Mouse (Mus musculus): Measurements from ENCODE around the gene Mapkapk3. TPM values are rescaled to one million over a fixed set of nuclear protein-coding genes. Genes with fewer than 3 reads are reported as not detected.

Gene Mapkapk3
- total RNA-seq, 2 experiments from 2014 or later, result 2.2 to 2.3 TPM

- H3K27ac ChIP-seq, result no peak overlapping the region
- DNase-seq (ENCODE audit: low spot score in 2 of 2), result no peak
- H3K4me3 ChIP-seq, result no peak overlapping the region
- TF ChIP-seq CTCF (conservative IDR thresholded peaks at IDR 0.05), result no peak
Observed at GRCm38 (mm10) chr9:107305012-107305411, 15.3 kb upstream of the Mapkapk3 start.

- no peak for TF ChIP-seq CTCF (conservative IDR thresholded peaks at IDR 0.05)
Observed at GRCm38 (mm10) chr9:107304383-107304782, 14.7 kb upstream of the Mapkapk3 start.

GRCm38 (mm10) chr9:107303900-107304299 is 14.2 kb upstream of the Mapkapk3 start:
- Histone ChIP-seq H3K4me3 (no peak overlapping the region), H3K27ac (no peak overlapping the region)
- DNase-seq (ENCODE audit: low spot score in 2 of 2), result no peak
- TF ChIP-seq CTCF (conservative IDR thresholded peaks at IDR 0.05), result no peak

More at GRCm38 (mm10) chr9:107304383-107304782, 14.7 kb upstream of the Mapkapk3 start:
- no peak overlapping the region for H3K4me3 ChIP-seq
- H3K27ac ChIP-seq, result no peak overlapping the region
- no peak for DNase-seq (ENCODE audit: low spot score in 2 of 2)

- no peak for DNase-seq (ENCODE audit: low spot score in 2 of 2)
- TF ChIP-seq CTCF (conservative IDR thresholded peaks at IDR 0.05), result no peak
Observed at GRCm38 (mm10) chr9:107303121-107303820, 13.6 kb upstream of the Mapkapk3 start.

GRCm38 (mm10) chr9:107302592-107302991 is 12.9 kb upstream of the Mapkapk3 start:
- TF ChIP-seq CTCF (conservative IDR thresholded peaks at IDR 0.05), result no peak
- no peak overlapping the region for H3K27ac ChIP-seq
- no peak overlapping the region for H3K4me3 ChIP-seq
- DNase-seq (ENCODE audit: low spot score in 2 of 2), result no peak

More at GRCm38 (mm10) chr9:107303121-107303820, 13.6 kb upstream of the Mapkapk3 start:
- H3K27ac ChIP-seq, result no peak overlapping the region
- no peak overlapping the region for H3K4me3 ChIP-seq

GRCm38 (mm10) chr9:107301554-107302331 is 12.1 kb upstream of the Mapkapk3 start:
- H3K27ac ChIP-seq, result no peak overlapping the region
- H3K4me3 ChIP-seq, result no peak overlapping the region
- no peak for TF ChIP-seq CTCF (conservative IDR thresholded peaks at IDR 0.05)
- DNase-seq (ENCODE audit: low spot score in 2 of 2), result no peak

- TF ChIP-seq CTCF (conservative IDR thresholded peaks at IDR 0.05), result no peak
- H3K4me3 ChIP-seq, result no peak overlapping the region
- no peak for DNase-seq (ENCODE audit: low spot score in 2 of 2)
- H3K27ac ChIP-seq, result no peak overlapping the region
Observed at GRCm38 (mm10) chr9:107300224-107300973, 10.7 kb upstream of the Mapkapk3 start.

GRCm38 (mm10) chr9:107299783-107300182 is 10.1 kb upstream of the Mapkapk3 start:
- no peak overlapping the region for H3K27ac ChIP-seq
- no peak overlapping the region for H3K4me3 ChIP-seq
- TF ChIP-seq CTCF (conservative IDR thresholded peaks at IDR 0.05), result no peak
- DNase-seq (ENCODE audit: low spot score in 2 of 2), result no peak

- DNase-seq (ENCODE audit: low spot score in 2 of 2), result no peak
- no peak overlapping the region for H3K27ac ChIP-seq
- H3K4me3 ChIP-seq, result no peak overlapping the region
- TF ChIP-seq CTCF (conservative IDR thresholded peaks at IDR 0.05), result no peak
Observed at GRCm38 (mm10) chr9:107298876-107299275, 9.2 kb upstream of the Mapkapk3 start.

- TF ChIP-seq CTCF (conservative IDR thresholded peaks at IDR 0.05), result no peak
- Histone ChIP-seq H3K4me3 (no peak overlapping the region), H3K27ac (no peak overlapping the region)
- DNase-seq (ENCODE audit: low spot score in 2 of 2), result no peak
Observed at GRCm38 (mm10) chr9:107298059-107298780, 8.5 kb upstream of the Mapkapk3 start.

- no peak overlapping the region for H3K4me3 ChIP-seq
- no peak overlapping the region for H3K27ac ChIP-seq
- no peak for TF ChIP-seq CTCF (conservative IDR thresholded peaks at IDR 0.05)
- DNase-seq (ENCODE audit: low spot score in 2 of 2), result no peak
Observed at GRCm38 (mm10) chr9:107297658-107298057, 8.0 kb upstream of the Mapkapk3 start.

GRCm38 (mm10) chr9:107297059-107297458 is 7.4 kb upstream of the Mapkapk3 start:
- DNase-seq (ENCODE audit: low spot score in 2 of 2), result no peak
- Histone ChIP-seq H3K27ac (peak overlapping the region; percentile 40; the same call in 1 of the 2 replicates), H3K4me3 (peak overlapping the region; percentile 89)
- no peak for TF ChIP-seq CTCF (conservative IDR thresholded peaks at IDR 0.05)
